Mouse (Mus musculus) embryo, embryonic 11 days (tissue): Measurements from ENCODE around the gene Lamb3.

Experiments
- DNase-seq: peaks from one replicate; pipeline ENCODE4 v3.0.0-alpha.2; 2015

The Lamb3 gene

DNA sequence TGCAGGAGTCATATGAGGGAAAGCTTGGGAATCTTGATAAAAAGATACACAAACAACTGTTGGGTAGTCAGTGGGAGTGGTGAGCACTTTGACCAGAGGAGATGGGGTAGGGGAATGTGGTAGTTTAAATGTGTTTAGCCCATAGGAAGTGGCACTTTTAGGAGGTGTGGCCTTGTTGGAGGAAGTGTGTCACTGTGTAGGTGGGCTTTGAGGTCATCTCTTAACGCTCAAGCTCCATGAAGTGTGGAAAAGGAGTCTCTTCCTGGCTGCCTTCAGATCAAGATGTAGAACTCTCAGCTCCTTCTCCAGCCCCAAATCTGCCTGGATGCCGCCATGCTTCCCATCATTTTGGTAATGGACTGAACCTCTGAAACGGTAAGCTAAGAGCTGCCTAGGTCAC, at the start of gene Lamb3:
TSS of gene Lamb3 (plus strand) at position 197 of the 400 bp plus-strand sequence.
- DNase-seq, result no peak

DNA sequence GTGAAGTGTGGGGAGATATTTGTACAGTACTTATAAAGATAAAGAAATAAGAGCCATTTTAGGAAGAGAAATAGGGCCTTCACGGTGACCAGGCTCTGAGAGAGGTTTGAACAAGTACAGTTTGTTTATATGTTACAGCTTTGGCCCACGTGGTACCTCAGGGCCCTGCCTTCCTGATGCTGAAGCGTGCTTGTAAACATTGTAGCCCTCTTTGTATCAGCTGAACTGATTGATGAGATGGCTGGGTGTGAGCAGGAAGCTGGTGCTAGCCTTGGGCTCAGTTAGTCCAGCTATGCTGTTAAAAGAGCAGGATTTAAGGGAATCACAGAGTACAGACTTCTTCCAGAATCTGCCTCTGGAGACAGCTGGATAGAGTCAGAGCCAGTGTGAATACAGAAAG, 48.3 kb upstream of the Lamb3 start:
- no peak for DNase-seq

DNA sequence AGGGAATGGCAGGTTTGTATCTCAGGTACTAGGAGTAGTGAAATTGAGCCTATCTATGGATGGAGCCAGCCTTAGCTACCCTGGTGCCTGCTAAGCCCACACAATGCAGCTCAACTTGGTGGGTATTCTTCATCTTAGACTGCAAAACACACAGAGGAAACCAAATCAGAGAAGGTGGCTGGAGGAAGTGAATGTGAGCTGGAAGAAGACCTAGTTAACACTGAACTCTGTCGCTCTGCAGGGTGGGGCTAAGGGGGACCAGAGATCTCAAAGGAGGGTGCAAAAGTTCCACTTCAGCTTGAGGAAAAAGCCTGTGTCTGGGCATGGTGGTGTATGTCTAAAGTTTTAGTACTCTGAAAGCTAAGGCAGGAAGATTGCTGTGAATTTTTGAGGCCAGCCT, 47.9 kb upstream of the Lamb3 start:
- DNase-seq, result no peak

DNA sequence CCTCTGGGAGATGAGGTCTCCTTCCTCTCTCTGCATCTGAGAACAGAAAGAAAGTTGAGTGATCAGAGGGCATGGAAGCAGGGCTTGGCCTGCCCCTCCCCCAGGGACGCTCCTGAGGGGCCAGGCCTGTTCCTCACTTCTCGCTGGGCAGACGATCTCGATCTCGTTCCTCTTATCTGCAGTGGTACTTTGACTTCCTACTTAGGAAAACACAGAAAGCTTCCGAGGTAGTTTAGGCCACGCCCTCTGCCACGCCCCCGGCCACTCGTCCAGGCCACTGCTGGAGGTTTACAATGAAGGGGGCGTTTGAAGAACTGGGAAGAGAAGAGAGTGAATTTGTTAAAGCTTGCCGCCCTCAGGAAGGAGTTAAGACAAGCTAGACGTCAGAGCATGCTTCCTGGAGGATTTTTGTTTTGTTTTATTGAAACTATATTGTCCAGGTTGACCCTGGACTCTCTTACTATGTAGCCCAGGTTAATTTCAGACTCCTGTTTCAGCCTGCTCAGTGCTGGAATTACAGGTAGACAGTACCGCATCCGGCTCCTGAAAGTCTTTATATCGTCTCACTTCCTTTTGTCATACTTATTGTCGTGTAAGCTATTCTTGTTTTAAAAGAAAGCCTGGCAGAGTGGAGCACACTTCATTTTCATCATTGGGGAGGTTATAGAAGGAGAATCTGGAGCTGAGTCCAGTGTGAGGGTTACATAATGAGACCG, 47.0 kb upstream of the Lamb3 start:
- peak; percentile 78 for DNase-seq

DNA sequence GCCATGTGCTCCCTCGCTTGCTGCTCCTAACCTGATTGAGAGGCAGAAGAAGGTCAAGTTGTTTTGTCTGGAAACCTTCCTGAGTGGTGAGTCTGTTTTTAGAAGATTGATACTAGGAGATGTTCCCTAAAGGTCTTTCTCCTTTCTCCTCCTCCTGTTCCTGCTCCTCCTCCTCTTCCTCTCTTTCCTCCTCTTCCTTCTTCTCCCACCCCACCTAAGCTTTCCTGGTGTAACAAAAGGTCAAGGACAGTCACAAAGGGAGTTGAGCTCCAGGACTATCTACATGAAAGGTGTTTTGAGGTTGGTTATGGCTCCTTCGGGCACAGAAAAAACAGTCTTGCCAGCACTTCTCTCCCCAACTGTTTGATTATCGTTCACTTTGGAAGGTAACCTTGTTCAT, 39.8 kb upstream of the Lamb3 start, which contains the start of gene A130010J15Rik:
TSS of gene A130010J15Rik (plus strand) at position 301 of the 400 bp plus-strand sequence.
- no peak for DNase-seq

DNA sequence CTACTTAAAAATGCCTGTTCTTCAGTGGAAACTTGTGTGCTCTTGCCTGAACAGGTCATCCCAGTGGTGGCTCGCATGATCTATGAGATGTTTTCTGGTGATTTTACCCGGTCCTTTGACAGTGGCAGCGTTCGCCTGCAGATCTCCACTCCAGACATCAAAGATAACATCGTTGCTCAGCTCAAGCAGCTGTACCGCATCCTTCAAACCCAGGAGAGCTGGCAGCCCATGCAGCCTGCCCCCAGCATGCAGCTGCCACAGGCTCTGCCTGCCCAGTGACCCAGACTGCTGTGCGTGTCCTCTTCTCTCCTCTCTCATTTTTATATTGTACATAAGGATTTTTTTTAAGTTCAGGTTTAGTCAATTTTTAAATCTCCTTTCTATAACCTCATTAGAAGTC, 38.3 kb upstream of the Lamb3 start:
- DNase-seq, result no peak

DNA sequence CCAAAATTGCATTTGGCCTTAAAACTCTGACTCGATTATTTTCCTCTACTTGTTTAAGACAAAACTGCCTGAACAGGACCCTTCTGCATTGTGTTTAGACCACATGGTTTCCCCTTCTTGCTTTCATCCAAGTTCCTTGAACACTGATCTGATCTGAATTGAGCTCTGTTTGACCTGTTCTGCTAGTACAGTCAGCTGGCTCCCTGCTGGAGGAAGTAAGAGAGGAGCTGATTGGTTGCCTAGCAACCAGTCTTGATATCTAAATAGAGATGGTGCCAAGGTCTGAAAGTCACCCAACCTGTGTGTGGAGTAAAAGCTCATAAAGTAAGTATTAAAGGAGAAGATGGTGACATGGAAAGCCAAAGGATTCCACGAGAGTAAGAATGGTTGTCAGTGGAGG, 37.6 kb upstream of the Lamb3 start:
- no peak for DNase-seq

DNA sequence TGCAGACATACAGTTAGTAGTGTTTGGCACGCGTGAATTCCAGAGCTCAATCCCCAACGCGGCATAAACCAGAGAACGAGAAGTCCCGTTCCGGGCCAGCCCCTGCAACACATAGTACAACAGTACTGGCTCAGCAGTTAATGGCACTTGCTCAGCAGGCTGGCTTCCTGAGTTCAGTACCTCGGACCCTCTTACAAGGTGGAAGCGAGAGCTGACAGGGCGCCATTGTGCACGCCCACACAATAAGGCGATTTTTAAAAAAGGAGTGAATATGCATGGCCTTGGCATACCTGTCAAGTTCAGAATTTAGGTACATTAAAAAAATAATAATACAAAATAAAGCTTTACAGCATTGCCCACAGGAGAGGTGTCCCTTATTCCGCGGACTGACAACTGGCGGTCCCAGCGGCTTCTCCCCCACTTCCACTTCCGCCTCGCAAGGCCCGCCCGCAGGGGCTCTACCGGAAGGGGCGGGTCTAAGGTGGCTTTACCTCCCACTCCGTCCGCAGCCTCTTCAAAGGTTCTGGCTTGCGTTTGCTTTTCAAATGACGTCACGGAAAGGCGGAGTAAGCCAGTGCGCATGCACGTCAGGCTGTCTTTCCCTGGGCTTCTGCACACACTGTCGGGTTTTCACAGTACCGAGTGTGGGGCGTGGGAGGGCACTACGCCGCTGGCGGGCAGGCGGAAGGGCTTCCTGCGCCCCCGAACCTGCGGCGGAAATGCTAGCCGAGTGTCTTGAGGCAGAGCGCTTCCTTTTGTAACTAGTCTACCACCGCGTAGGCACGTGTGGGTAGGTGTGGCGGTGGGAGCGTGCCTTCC, 34.3 kb upstream of the Lamb3 start:
- peak; percentile 99 for DNase-seq

DNA sequence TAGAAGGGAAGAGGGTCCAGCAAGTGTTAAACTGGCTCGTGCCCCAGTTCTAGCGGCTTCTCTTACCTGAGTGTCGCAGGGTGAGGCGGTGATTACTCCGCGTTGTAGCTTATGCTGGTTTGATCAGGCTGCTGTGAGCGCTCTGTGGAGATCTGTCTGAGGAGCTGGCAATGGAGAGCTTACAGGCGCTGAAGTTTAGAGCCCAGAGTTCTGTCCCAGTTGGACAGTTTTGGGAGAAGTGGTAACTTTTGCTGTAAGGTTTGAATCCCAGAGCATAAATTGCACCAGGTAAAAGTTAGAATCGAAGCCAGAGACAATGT, 33.7 kb upstream of the Lamb3 start:
- DNase-seq, result no peak

DNA sequence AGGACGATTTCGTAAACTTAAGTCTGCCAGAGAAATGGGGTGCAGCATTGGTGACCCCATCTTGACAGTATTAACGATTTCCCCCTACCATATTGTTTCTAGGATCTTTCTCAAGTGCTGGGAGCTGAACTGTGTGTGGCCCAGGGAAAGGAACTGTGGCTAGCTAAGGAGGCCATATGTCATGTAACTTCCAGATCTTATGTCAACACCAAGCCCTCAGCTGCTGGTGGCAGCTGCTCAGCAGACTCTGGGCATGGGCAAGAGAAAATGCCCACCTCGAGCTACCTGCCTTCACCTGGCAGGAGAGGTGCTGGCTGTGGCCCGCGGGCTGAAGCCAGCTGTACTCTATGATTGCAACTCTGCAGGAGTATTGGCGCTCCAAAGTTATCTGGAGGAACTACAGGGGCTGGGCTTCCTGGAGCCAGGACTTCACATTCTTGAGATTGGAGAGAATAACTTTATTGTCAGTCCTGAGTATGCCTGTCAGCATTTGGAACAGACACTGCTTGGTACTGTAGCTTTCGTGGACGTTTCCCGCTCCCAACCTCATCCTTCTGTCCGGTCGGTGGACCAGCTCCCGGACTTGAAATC, 33.3 kb upstream of the Lamb3 start:
- DNase-seq, result no peak

DNA sequence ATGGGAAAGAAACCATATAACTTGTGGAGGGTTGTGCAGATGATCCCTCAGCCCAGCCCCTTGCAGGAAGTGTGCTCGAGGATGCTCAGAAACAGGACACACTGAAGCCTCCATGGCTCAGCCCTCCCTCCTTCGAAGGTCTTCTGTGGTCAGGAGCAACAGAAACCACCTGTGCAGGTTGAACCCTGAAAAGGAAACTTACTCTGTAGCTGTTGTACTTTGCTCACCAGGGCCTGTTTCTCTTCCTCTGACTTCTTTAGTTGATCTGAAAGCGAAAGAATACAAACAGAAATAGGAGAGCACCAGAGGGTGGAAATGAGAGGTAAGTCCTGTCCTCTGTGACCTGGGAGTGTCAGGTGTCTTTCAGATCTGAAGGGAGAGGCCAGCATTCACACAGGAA, 26.4 kb upstream of the Lamb3 start:
- no peak for DNase-seq

DNA sequence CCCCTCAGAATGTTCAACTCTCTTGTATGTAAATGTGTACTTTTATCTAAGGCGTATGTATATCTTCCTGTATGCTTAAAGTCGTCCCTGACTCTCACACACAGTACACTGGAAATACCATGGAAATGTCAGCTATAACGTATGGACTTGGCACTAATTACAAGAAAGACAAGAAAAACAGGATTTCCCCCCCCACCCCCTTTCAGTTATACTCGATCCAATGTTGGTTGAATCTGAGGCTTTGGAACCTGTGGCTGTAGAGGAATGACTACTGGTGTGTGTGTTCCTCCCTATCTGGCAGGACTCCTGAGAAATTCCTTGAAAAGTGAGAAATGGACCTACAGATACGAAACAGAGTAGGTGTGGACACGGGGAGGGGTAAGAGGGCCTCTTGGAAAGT, 19.2 kb upstream of the Lamb3 start:
- DNase-seq, result no peak

DNA sequence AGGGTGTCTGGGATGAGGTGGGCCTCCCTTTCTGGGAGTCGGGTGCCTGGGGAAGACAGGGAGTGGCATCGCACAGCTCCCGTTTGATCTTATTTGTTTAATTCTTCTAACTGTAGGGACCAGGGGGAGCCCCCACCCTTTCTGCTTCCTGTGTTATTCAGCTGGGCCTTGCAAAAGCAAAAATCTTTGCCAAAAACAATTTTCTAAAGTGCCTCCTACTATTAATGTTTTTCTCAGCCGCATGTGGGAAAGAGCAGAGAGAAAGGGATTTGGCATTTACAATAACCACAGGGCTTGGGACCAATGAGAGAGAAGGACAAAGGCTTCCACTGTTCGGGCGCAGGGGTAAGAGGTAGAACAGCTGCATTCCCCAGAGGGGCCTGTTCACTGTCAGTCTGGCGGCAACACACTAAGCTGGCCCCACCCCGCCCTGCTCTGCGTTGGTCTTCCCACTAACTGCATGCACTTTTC, 18.3 kb upstream of the Lamb3 start:
- DNase-seq, result peak; percentile 69

DNA sequence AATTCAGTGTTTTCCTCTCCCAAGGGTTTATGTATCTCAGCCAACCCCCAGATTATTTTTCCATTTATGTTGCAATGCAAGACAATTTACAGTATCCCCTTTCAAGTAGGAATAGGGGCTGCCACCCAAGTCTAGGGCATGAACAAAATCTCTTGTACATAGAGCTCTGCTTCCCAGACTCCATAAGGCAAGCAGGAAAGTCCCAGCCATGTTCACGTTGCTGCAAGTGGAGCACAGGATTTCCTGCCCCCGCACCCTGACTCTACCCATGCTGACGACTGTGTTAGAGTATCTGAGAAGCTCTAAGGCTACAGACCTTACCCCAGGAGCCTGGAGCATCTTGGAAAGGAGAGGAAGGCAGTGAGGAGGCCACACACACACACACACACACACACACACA, 17.7 kb upstream of the Lamb3 start:
- DNase-seq, result no peak

DNA sequence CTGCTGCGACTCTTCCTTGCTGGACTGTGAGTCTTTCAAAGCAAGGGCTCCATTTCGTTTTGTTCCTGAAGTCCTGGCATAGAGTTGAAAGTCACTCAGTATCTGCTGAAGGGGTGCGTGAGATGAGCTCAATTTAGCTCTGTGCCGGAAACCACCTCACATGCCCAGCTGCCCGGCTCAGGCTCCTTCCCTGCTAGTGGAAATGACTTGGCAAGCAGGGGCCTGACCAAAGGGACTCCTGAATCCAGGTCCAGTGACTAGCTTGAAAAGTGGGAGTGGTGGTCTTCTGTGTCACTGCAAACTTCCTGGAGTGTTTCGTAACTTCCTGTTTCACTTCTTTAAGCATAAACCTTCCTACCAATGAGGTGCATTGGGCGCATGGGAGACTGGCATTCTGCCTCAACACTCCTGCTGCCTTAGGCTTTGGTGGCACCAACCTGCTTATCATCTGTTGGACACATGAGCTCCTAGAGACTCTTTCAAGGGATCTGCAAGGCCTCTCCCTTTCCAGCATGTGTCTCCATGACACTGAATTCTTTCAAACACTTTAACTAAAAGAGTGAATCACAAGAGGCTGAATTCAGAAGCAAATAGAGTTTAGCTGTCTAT, 15.7 kb upstream of the Lamb3 start:
- no peak for DNase-seq

DNA sequence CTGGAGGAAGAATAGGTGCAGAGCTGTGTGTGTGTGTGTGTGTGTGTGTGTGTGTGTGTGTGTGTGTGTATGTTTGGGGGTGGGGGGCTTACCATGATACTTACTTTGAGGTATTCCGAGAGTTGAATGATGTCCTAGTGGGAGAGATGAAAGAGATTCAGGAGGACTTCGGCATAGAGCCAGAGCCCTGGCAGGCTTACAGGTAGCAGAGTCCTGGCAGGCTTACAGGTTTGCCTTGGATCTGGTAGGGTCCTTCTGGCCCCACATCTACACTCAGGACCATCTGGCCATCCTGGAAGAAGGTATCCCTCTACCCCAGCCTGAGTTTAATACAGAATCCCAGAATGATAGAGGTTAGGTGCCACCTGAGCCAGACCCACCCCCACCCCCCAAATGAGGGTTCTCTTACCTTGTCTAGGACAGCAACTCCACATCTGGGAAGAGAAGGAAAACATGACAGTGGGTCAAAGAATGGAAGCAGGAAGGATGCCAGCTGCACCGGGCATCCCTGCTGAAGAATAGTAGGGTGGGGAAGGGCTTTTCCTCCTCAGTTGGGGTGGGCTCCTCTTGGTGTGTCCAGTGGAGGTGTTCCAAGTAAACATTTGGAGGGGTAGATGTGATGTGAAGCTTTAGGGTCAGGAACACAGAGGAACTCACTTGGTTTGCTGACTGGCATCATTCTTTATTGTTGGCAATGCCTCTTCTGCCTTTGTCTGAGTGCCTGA, 12.9 kb upstream of the Lamb3 start:
- no peak for DNase-seq

DNA sequence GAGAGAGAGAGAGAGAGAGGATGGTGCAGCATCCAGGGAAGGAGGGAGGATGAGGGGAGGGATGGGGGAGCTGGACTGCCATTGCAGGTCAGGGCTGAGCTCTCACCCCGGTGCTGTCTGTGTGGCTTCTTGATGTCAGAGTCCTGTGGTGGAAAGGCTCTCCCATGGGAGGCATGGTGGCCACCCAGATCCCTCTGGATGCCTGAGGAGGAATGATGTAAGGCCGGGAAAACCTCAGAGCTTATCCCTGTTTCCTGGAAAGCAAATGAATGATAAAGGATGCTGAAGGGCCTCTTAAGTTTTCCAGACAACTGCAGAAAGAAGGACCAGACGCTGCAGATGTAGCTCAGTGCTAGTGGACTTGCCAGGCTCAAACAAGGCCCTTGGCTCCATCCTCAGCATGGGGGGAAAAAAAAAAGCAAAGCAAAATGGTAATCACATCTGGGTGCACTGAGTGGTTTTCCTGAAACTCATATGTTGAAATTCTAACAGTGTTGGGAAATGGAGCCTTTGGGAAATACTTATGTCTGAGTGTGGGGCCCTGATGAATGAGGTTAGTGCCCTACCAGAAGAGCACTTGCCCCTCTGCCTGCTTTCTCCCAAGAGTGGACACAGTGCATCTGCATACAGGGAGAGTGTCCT, 12.2 kb upstream of the Lamb3 start:
- no peak for DNase-seq

DNA sequence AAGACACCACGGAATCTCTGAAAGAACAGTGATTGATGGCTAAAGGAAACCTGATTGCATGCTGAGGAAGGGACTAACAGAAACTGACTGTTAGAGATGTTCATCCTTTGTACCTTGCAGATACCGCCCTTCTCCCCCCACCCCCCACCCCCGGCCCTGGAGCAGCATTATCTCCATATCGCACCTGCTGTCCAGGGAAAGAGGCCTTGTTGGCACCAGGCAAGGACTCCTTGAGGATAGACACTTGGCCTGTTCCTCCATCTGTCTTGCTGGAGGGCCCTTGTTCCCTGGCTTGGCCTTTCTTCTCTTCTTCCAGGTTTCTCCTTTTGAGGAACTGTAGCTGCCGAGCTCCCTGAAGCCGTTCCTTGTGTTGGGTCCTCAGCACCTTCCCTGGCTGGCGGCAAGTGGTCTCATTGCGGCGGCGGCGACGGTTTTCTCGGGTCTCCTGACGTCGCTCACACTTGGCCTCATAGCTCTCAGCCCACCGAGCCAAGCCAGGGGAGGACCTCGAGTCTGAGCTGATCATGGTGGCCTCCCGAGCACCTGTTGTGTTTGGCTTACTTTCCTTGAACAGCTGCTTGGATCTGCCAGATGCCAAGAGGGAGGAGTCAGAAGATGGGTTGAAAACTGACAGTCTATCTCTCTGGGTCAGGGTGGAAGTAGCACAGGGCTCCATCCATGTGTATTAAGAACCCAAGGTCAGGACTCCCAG, 9.8 kb upstream of the Lamb3 start:
- no peak for DNase-seq

DNA sequence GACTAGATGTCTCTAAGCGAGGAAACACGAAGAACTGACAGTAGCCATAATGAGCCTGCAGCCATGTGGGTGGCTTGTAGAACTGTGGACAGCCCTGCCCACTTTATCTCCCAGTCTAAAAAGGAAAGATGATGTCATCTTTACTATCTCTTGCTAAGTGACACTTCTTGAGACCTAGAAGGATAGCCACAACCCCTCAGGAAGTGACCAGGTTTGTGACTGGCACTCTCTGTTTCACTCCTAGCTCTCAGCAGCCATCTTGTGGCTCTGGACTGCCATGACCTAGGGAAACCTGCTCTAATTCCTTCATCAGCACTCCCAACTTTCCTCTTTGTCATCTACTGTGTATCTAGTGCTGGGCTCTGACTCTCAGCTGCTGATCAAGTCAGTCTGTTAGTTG, 9.2 kb upstream of the Lamb3 start:
- DNase-seq, result no peak

DNA sequence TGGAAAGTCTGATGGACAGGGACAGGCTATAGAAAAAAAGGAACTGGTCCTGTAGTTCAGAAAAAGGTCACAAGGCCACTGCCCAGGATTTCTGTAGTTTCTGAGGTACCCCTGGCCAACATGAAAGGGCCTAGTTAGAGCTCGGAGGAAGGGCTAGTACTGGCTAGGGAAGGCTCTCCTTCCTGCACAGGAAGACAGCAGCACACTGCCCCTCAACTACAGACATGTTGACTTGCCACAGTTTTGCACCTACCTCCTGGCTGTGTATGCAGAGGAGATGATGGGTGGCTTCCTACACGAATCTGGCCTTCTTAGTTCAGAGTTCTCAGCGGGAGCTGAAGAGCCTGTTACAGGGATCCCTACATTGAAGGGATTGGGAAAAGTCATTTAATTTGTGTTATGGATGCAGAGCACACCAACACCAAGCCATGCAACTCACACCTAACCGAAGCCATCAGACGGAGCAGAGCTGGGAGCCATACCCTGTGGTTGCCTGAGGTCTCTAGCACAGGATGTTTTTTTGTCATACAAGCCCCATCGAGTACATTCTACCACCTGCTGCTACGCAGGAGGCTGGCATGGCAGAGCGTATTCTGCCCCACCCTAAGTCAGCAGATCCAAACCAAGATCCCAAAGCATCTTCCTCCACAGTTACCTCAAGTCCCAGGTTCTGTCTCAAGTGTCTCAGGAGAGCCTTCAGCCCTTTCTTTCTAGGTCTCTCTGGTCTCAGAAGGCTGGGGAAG, 6.7 kb upstream of the Lamb3 start:
- no peak for DNase-seq

DNA sequence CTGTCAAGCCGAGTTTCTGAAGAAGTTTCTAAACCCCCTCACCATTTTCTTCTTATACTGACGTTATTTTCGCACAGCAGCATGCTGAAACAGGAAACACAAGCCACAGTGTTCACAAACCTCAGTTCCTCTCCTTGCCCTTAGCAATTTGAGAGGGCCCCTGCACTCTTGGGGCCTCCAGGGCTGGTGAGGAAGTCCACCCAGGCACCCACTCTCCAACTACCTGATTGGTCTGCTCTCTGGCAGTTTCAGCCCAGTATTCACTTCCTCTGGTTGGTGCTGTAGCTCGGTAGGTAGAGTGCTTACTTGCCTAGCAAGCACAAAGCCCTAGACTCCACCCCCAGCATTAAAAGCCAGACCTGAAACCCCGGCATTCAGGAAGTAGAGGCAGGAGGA, 6.1 kb upstream of the Lamb3 start, which contains the start of gene Traf3ip3:
TSS of gene Traf3ip3 (minus strand) at position 321 of the 396 bp plus-strand sequence.
- DNase-seq, result no peak
